Mouse (Mus musculus) heart, adult 8-10 months (tissue): Measurements from ENCODE around the gene Hadhb. TPM values are rescaled to one million over a fixed set of nuclear protein-coding genes. Genes with fewer than 3 reads are reported as not detected.
"Not testable (repeated sequence)": the region's sequence is repeated elsewhere in the genome, so short reads cannot be mapped to it uniquely, and the experiment has no call there.

Experiments used
- DNase-seq: peaks from one replicate; pipeline ENCODE4 v3.0.0; 2022; ENCODE audit warnings: low spot score
- total RNA-seq, 4 experiments: library from RNA; stranded (reverse); gene quantifications; 2 replicates each; pipeline ENCODE4 v1.2.4; 2022

Gene Hadhb
- total RNA-seq, 4 experiments from 2014 or later = 2,312 to 2,801 (median 2,464) TPM

GRCm38 (mm10) chr5:30172931-30173692, 18.1 kb downstream of the Hadhb start:
- no peak for DNase-seq

GRCm38 (mm10) chr5:30175811-30176210, 20.8 kb downstream of the Hadhb start:
- DNase-seq = no peak

GRCm38 (mm10) chr5:30187687-30188485, 32.8 kb downstream of the Hadhb start:
- DNase-seq = no peak

GRCm38 (mm10) chr5:30192452-30192851, 37.4 kb downstream of the Hadhb start:
- no peak for DNase-seq

GRCm38 (mm10) chr5:30195340-30195739, 40.3 kb downstream of the Hadhb start:
- DNase-seq = no peak

- no peak for DNase-seq
Observed at GRCm38 (mm10) chr5:30198257-30198656, 43.2 kb downstream of the Hadhb start.

GRCm38 (mm10) chr5:30201521-30201920, 46.5 kb downstream of the Hadhb start:
- no peak for DNase-seq

- DNase-seq = no peak
Observed at GRCm38 (mm10) chr5:30202221-30202620, 47.2 kb downstream of the Hadhb start.

GRCm38 (mm10) chr5:30203216-30203885, 48.3 kb downstream of the Hadhb start:
- DNase-seq = no peak

- no peak for DNase-seq
Observed at GRCm38 (mm10) chr5:30204441-30204840, 49.4 kb downstream of the Hadhb start.

- no peak for DNase-seq
Observed at GRCm38 (mm10) chr5:30205034-30205433, 50.0 kb downstream of the Hadhb start.

GRCm38 (mm10) chr5:30205493-30205892, 50.4 kb downstream of the Hadhb start, which contains the start of gene Adgrf3:
Adgrf3 (minus strand) TSS chr5:30205722.
- no peak for DNase-seq

GRCm38 (mm10) chr5:30207276-30207675, 52.2 kb downstream of the Hadhb start:
- DNase-seq = peak; percentile 19

GRCm38 (mm10) chr5:30210758-30211157, 55.7 kb downstream of the Hadhb start:
- DNase-seq = not testable (repeated sequence)

- DNase-seq = peak; percentile 59
Observed at GRCm38 (mm10) chr5:30214889-30215288, 59.8 kb downstream of the Hadhb start.

GRCm38 (mm10) chr5:30215970-30216369, 60.9 kb downstream of the Hadhb start:
- no peak for DNase-seq

- no peak for DNase-seq
Observed at GRCm38 (mm10) chr5:30219715-30220114, 64.7 kb downstream of the Hadhb start.

- DNase-seq = no peak
Observed at GRCm38 (mm10) chr5:30220666-30221065, 65.6 kb downstream of the Hadhb start.

GRCm38 (mm10) chr5:30222681-30223080, 67.6 kb downstream of the Hadhb start:
- no peak for DNase-seq

GRCm38 (mm10) chr5:30230901-30231300, 75.9 kb downstream of the Hadhb start:
- DNase-seq = no peak

- peak; percentile 3 for DNase-seq
Observed at GRCm38 (mm10) chr5:30231891-30232270, 76.8 kb downstream of the Hadhb start.

- DNase-seq = peak; percentile 99
Observed at GRCm38 (mm10) chr5:30232271-30232971, 77.4 kb downstream of the Hadhb start, which contains the start of gene Selenoi. Selenoi (plus strand) TSS chr5:30232581.
